Comparison of ENCODE assay signal across 9 mouse cellular contexts in the genomic region with DNA sequence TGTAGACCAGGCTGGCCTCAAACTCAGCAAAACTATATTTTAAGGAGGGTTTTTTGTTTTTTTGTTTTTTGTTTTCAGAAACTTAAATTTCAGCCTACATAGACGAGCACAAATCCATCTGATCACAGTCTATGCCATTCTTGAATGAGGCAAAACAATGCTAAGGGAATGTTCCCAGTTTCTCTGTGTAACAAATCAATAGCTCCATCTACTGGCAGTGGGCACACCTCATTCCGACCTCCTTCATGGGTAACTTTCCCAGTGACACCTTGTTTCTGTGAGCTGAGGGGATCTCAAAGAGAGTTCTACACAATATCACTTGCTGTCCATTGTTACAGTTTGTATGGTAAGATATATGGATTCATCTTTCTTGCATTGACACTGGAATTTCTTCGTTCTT.
DNase-seq lines count a peak whose midpoint lies in the region; ATAC-seq and TF ChIP-seq lines count a peak whose summit lies in the region.
"Had no signal": no experiment of that assay in that cellular context is flagged by ENCODE, and none has a peak within 500 bp of the region (broad histone marks: within the 10 kb centered on the region; RNA-seq: fewer than 3 reads in every experiment).

No protein-coding gene starts in this region.

- ATAC-seq in liver, postnatal 0 days = no peak
- no peak for ATAC-seq in embryonic facial prominence, embryonic 11.5 days (replicated peaks; ENCODE audit: insufficient number of reproducible peaks, low FRiP score, low TSS enrichment, low read depth)

- no peak for TF ChIP-seq POLR2A in cerebellum, adult 2 months (IDR thresholded peaks at IDR 0.05; ENCODE audit: borderline replicate concordance, insufficient read depth, low read length)

- H3K4me3 ChIP-seq in cerebellum, adult 2 months (replicated peaks; ENCODE audit: insufficient read depth, low read depth, low read length) = no peak overlapping the region
- H3K4me3 ChIP-seq in liver, postnatal 0 days (ENCODE audit: low read depth, low read length) = no peak overlapping the region
- no peak overlapping the region for H3K4me3 ChIP-seq in embryonic facial prominence, embryonic 11.5 days (ENCODE audit: low read depth, low read length)
- H3K4me3 ChIP-seq: megakaryocyte, embryonic 14.5 days had no signal

- H3K27me3 ChIP-seq in cerebellum, adult 2 months (ENCODE audit: control insufficient read depth, insufficient read depth, low read length) = no peaks in the 10 kb centered on the region
- H3K27me3 ChIP-seq in liver, postnatal 0 days (ENCODE audit: insufficient read depth, low read length) = no peaks in the 10 kb centered on the region
- no peaks in the 10 kb centered on the region for H3K27me3 ChIP-seq in embryonic facial prominence, embryonic 11.5 days (ENCODE audit: control insufficient read depth, insufficient read depth, low read length)
- H3K27me3 ChIP-seq: megakaryocyte, embryonic 14.5 days had no signal

- H3K9me3 ChIP-seq in liver, postnatal 0 days (ENCODE audit: low read length) = no peaks in the 10 kb centered on the region
- H3K9me3 ChIP-seq in embryonic facial prominence, embryonic 11.5 days (replicated peaks; ENCODE audit: control insufficient read depth, low read length) = no peaks in the 10 kb centered on the region
- H3K9me3 ChIP-seq: megakaryocyte, embryonic 14.5 days had no signal

- no peak for DNase-seq in cerebellum, adult 2 months
- DNase-seq in cerebellum, postnatal 25 days = no peak
- DNase-seq in liver, postnatal 0 days = no peak
- no peak for DNase-seq in liver
- peak; percentile 65 for DNase-seq in embryonic facial prominence, embryonic 11.5 days (ENCODE audit: low spot score)
- DNase-seq in retina, postnatal 1 day = peak; percentile 46
- DNase-seq in spleen, postnatal 36 days (ENCODE audit: low spot score in 2 of 2) = no peak
- DNase-seq in T-cell, adult 2 months (ENCODE audit: low spot score) = no peak

- H3K4me2 ChIP-seq in liver, postnatal 0 days (ENCODE audit: low read depth, low read length) = no peak overlapping the region
- no peak overlapping the region for H3K4me2 ChIP-seq in embryonic facial prominence, embryonic 11.5 days (ENCODE audit: low read depth, low read length)

- no peak for TF ChIP-seq EP300 in liver, postnatal 0 days (IDR thresholded peaks at IDR 0.05; ENCODE audit: low read depth)

- H3K4me1 ChIP-seq in cerebellum, adult 2 months (ENCODE audit: control insufficient read depth, insufficient read depth, low read length) = no peaks in the 10 kb centered on the region
- no peaks in the 10 kb centered on the region for H3K4me1 ChIP-seq in liver, postnatal 0 days (ENCODE audit: insufficient read depth)
- H3K4me1 ChIP-seq in embryonic facial prominence, embryonic 11.5 days (ENCODE audit: control insufficient read depth, insufficient read depth, low read length) = no peaks in the 10 kb centered on the region
- H3K4me1 ChIP-seq: megakaryocyte, embryonic 14.5 days had no signal

- 21% methylated on average over 3 of the region's 3 CpGs for WGBS in cerebellum, adult 2 months
- 16% methylated on average over 3 of the region's 3 CpGs for WGBS in liver, postnatal 0 days (ENCODE audit: insufficient replicate concordance)
- WGBS in embryonic facial prominence, embryonic 11.5 days = 22% methylated on average over 3 of the region's 3 CpGs

- TF ChIP-seq CTCF in cerebellum, adult 2 months (IDR thresholded peaks at IDR 0.05; ENCODE audit: borderline replicate concordance, insufficient read depth, low read depth, low read length) = peak; percentile 23; the same call in 1 of the 2 replicates
- peak; percentile 44 for TF ChIP-seq CTCF in liver, postnatal 0 days (IDR thresholded peaks at IDR 0.05; ENCODE audit: low read depth)

- H3K36me3 ChIP-seq in liver, postnatal 0 days (replicated peaks; ENCODE audit: insufficient read depth, low read length) = no peaks in the 10 kb centered on the region
- H3K36me3 ChIP-seq in embryonic facial prominence, embryonic 11.5 days (replicated peaks; ENCODE audit: control insufficient read depth, insufficient read depth, low read depth, low read length) = no peaks in the 10 kb centered on the region

- no peak overlapping the region for H3K9ac ChIP-seq in liver, postnatal 0 days (replicated peaks)
- H3K9ac ChIP-seq in embryonic facial prominence, embryonic 11.5 days (replicated peaks; ENCODE audit: low read length) = no peak overlapping the region

- no peak overlapping the region for H3K27ac ChIP-seq in cerebellum, adult 2 months (ENCODE audit: insufficient read depth, low read length)
- no peak overlapping the region for H3K27ac ChIP-seq in liver, postnatal 0 days (ENCODE audit: low read depth)
- no peak overlapping the region for H3K27ac ChIP-seq in embryonic facial prominence, embryonic 11.5 days (replicated peaks; ENCODE audit: low read depth, low read length)

Comparison
In these comparisons a context has a peak if more than half of its experiments do, and no peak if none do; other contexts are left out.
1. DNase-seq: peak in embryonic facial prominence, embryonic 11.5 days (single experiment) and retina, postnatal 1 day (single experiment); none in cerebellum, adult 2 months (0 of 2), cerebellum, postnatal 25 days (0 of 2), liver, postnatal 0 days (single experiment), liver (single experiment), spleen, postnatal 36 days (0 of 2) and T-cell, adult 2 months (single experiment).